Mouse (Mus musculus) c-Kit-positive CD71-negative TER-119-negative erythroid progenitor cells, embryonic 14.5 days (primary cell): ENCODE measurements around the gene Magel2.

Source experiments
- DNase-seq: peaks from one replicate; pipeline ENCODE4 v3.0.0-alpha.2; 2013; ENCODE audit warnings: low read depth

Gene Magel2

GRCm38 (mm10) chr7:62376510-62377304 lies at the start of gene Magel2:
Gene Magel2 (plus strand): TSS chr7:62377010.
- no peak for DNase-seq

- no peak for DNase-seq
Measured at GRCm38 (mm10) chr7:62345411-62345810, 31.4 kb upstream of the Magel2 start.

GRCm38 (mm10) chr7:62346269-62346668 lies 30.5 kb upstream of the Magel2 start, which contains the start of gene Ndn:
Gene Ndn (plus strand): TSS chr7:62346569.
- no peak for DNase-seq

GRCm38 (mm10) chr7:62348106-62348803 lies 28.6 kb upstream of the Magel2 start:
- peak; percentile 5 for DNase-seq

GRCm38 (mm10) chr7:62348804-62349190 lies 28.0 kb upstream of the Magel2 start:
- no peak for DNase-seq

- no peak for DNase-seq
Measured at GRCm38 (mm10) chr7:62351266-62351665, 25.5 kb upstream of the Magel2 start.

- no peak for DNase-seq
Measured at GRCm38 (mm10) chr7:62365039-62365636, 11.7 kb upstream of the Magel2 start.

GRCm38 (mm10) chr7:62366730-62367129 lies 10.1 kb upstream of the Magel2 start:
- DNase-seq, result no peak

GRCm38 (mm10) chr7:62375658-62376057 lies 1.2 kb upstream of the Magel2 start:
- no peak for DNase-seq

GRCm38 (mm10) chr7:62377313-62377712 lies 503 bp downstream of the Magel2 start:
- no peak for DNase-seq

- no peak for DNase-seq
Measured at GRCm38 (mm10) chr7:62378529-62378928, 1.7 kb downstream of the Magel2 start.

- peak; percentile 14 for DNase-seq
Measured at GRCm38 (mm10) chr7:62382391-62382790, 5.6 kb downstream of the Magel2 start.

GRCm38 (mm10) chr7:62388291-62388690 lies 11.5 kb downstream of the Magel2 start:
- DNase-seq, result no peak

GRCm38 (mm10) chr7:62392202-62392601 lies 15.4 kb downstream of the Magel2 start:
- no peak for DNase-seq

GRCm38 (mm10) chr7:62406573-62407050 lies 29.8 kb downstream of the Magel2 start:
- no peak for DNase-seq

- DNase-seq, result no peak
Measured at GRCm38 (mm10) chr7:62407803-62408202, 31.0 kb downstream of the Magel2 start.

- no peak for DNase-seq
Measured at GRCm38 (mm10) chr7:62415222-62415621, 38.4 kb downstream of the Magel2 start.

GRCm38 (mm10) chr7:62416173-62416572 lies 39.4 kb downstream of the Magel2 start:
- DNase-seq, result no peak

- DNase-seq, result no peak
Measured at GRCm38 (mm10) chr7:62418346-62418745, 41.5 kb downstream of the Magel2 start.

GRCm38 (mm10) chr7:62419105-62419492 lies 42.3 kb downstream of the Magel2 start:
- DNase-seq, result no peak

GRCm38 (mm10) chr7:62419493-62420360 lies 42.9 kb downstream of the Magel2 start, which contains the start of gene Mkrn3:
Gene Mkrn3 (minus strand): TSS chr7:62420139.
- peak; percentile 67 for DNase-seq

GRCm38 (mm10) chr7:62420566-62420965 lies 43.8 kb downstream of the Magel2 start:
- no peak for DNase-seq
